Mouse (Mus musculus) CD4-positive, CD25-positive, alpha-beta regulatory T cell, adult 2 months (primary cell): ENCODE results near the gene Ssrp1.

ENCODE experiments used
- DNase-seq: peaks from one replicate; pipeline ENCODE4 v3.0.0-alpha.2; 2012; ENCODE audit warnings: low read depth, low spot score

Gene Ssrp1

DNA sequence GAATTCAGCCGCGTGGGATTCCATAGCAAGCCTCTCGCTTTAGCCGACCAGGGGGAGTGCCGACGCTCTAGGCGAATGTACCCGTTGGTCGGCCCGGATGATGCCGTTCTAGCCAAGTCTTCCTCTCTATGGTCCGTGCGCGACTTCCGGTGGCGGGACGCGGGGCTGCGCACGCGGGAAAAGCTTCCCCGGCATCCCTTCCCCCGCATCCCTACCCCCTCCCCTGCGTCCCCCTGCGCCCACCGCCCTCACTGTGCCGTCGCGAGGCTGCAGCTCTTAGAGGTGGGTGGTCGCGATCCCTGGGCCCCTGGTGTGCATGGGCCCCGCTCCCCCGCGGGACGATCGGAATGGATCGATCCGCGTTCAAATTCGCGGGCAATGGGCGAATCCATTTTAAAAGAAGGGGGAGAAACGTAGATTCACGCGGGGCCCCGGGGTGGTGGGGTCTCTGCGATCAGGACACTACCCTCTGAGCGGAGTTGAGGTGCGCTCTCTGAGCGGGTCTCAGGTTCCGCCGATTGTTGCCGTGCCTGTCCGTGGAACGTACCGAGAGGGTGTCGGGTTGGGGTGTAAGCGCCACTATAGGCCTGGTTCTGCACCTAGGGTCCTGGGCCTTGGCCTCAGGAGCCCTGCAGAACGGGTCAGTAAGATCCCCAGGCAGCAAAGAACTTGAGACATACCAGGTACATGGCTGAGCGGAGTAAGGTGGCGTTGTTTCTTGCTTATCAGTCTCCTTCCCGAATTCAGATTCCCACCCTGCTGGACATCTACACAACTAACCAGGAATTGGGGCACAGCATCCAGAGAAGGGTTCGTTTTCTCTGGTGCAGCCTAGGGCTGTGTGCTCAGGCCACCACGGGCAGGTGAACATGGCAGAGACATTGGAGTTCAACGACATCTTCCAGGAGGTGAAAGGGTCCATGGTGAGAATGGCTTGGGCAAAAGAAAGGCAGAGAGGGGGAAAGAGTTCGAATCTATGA lies at the start of gene Ssrp1, which contains the start of gene P2rx3:
Gene Ssrp1 (plus strand): TSS at position 188 of the 980 bp plus-strand sequence.
Gene P2rx3 (minus strand): TSS at position 416 of the 980 bp plus-strand sequence.
- DNase-seq, result peak; percentile 96

- no peak for DNase-seq
Measured at GRCm38 (mm10) chr2:84987930-84988329, 49.1 kb upstream of the Ssrp1 start, which contains the start of gene Prg3. Prg3 (plus strand) TSS chr2:84988215.

DNA sequence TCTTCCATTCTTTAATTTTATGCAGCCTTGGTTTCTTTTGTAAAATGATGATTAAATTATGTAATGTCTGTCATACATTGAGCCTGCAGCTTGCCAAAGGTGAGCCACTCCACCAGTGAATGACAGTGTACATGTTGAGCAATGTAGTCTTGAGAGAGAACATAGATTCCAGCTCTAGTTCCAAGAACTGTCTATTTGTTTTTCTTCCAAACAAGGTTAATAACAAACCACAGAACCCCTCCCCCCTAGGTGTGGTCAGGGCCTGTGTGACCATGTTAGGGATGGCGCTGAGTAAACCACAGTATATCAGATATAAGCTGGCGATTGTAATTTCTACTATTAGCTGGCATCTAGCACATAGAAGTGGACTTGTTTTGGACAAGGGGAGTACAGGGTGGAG lies 40.7 kb upstream of the Ssrp1 start:
- DNase-seq, result no peak

GRCm38 (mm10) chr2:84999486-85000181 lies 37.4 kb upstream of the Ssrp1 start:
- DNase-seq, result no peak

DNA sequence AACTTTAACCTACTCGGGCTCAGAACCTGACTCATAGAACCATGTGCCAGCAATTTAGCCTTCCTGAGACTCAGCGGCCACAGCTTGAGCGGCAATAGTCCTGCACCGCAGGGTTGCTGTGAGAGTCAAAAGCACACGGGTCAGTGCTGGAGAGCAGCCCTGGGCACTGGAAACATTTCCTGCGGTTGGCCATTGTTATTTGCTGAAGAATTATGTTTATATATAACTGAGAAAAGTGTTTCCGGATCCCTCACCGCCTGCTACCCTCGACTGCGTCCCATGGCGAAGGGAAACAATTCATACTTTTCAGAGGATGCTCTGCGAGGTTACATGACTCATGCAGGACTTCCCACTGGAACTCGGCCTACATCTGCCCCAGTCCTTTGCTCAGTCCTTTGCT lies 35.5 kb upstream of the Ssrp1 start:
- DNase-seq, result no peak

DNA sequence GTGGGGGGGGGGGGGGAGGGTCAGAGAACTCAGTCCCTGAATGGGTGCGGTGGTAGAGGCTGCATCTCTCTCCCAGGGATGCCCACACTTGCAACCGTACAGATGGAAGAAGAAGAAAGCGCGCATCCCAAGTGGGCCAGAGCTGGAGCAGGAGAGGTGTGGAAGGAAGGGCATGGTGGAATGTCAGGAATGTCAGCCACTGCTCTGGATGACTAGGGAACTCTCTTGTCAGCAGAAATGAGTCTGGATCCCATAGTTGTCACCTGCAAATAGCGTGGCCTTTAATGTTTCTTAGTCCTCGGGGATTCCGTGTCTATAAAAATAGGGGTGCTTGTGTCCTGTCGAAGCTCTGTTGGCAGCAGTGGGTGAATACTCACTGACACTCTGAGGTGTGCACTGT lies 34.5 kb upstream of the Ssrp1 start:
- no peak for DNase-seq

DNA sequence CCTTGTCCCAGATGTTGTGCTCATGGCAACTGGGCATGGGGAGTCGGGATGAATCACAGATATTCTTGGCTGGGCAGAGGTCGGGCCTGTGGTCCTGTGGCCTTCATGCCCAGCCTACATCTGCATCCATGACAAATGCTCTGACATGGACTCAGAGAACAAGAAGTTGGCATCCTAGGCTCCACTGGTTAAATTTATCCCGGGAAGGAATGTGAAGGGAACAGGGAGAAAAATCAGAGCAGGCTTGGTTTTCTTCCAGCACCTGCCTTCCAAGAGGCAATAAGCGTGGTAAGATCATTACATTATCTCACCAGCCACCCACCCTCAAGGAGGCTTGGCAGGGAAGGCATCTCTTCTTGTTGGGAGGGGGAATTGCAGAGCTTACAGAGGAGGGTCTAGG lies 32.7 kb upstream of the Ssrp1 start:
- DNase-seq, result no peak

GRCm38 (mm10) chr2:85006600-85006999 lies 30.4 kb upstream of the Ssrp1 start:
- no peak for DNase-seq

DNA sequence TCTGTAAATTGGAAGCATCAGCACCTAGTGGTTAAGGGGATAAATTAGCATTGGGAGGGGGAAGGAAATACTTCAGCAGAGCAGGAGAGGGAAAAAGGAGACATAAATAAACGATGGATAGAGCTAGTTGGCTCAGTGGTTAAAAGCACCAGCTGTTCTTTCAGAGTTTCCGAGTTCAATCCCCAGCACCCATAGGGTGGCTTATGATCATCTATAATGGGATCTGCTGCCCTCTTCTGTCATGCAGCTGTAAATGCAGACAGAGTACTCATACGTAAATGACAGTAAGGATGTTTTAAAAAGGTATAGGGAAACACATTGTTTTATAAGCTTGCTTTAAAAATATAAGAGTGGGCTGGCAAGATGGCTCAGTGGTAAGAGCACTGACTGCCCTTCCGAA lies 29.3 kb upstream of the Ssrp1 start:
- DNase-seq, result peak; percentile 64

DNA sequence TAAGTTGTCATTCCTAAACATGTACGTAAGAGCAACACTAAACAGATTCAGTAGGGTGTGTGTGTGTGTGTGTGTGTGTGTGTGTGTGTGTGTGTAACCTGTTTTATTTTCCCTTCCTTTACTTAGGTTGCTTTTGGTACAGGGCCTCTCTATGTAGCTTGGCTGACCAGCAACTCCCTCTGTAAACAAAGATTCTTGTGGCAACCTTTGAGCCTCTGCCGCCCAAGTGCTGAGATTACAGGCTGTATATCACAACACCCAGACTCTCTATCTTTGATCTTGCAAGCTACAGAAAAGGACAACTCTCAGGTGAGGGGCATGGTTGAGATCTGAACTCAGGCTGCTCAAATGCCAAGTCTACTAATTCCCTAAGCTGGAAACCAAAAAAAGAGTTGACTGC lies 27.8 kb upstream of the Ssrp1 start:
- no peak for DNase-seq

GRCm38 (mm10) chr2:85011906-85012604 lies 25.0 kb upstream of the Ssrp1 start:
- no peak for DNase-seq

GRCm38 (mm10) chr2:85012679-85013078 lies 24.4 kb upstream of the Ssrp1 start:
- no peak for DNase-seq

GRCm38 (mm10) chr2:85013826-85014587 lies 23.0 kb upstream of the Ssrp1 start:
- DNase-seq, result no peak

DNA sequence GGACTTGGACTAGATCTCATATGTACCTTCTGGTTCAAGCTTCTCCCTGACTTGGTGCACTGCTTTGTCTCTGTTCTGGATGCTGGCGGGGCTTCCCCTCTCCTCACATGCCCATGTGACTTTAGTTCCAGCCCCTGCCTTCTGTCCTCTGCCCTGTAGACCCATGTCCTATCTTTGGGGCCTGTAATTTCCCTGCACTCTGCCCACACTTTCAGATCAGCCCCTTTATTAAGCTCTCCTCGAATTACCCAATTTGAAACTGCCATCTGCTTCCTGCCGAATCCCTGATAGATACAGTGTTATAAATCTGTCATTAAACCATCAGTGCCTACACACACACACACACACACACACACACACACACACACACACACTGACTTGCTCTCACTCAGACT lies 22.4 kb upstream of the Ssrp1 start:
- no peak for DNase-seq

GRCm38 (mm10) chr2:85022043-85022442 lies 15.0 kb upstream of the Ssrp1 start:
- no peak for DNase-seq

GRCm38 (mm10) chr2:85026178-85026577 lies 10.9 kb upstream of the Ssrp1 start:
- DNase-seq, result no peak

DNA sequence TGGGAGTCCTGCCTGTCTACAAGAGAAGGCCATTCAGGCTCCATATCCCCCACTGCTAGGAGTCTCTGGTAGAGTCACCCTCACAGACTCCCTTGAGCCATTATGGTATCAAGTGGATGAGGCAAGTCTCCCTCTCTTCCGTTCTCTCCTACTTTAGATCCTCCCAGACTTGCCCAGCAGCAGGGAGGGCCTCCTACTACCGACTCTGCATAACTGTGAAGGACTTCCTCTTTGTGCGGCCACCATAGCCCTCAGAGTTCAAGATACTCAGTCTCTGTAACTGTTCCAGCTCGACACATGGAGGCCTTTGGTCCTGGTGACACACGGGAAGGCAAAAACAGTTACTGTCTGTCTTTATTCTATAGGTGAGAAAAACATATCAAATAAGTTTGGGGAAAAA lies 9.8 kb upstream of the Ssrp1 start:
- DNase-seq, result no peak

DNA sequence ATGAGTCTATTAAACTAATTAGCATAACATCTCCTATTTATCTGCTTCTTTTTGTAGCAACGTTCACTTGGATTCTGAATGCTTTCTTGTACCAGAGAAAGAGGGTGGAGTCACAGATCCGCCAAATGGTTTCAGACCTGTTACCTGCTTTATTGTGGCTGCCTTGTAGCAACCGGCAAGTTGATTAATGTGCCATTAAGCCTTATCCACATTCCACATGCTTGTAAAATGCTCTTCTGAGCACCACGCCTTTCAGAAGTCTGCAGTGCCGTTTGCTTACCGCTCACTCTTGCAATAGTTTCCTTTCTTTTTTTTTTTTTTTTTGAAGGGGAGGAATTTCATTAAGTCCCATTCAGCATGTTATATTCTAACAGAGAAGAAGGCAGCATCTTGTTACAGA lies 7.1 kb upstream of the Ssrp1 start:
- no peak for DNase-seq

- no peak for DNase-seq
Measured at GRCm38 (mm10) chr2:85030989-85031388, 6.0 kb upstream of the Ssrp1 start.

GRCm38 (mm10) chr2:85033121-85033520 lies 3.9 kb upstream of the Ssrp1 start:
- no peak for DNase-seq

DNA sequence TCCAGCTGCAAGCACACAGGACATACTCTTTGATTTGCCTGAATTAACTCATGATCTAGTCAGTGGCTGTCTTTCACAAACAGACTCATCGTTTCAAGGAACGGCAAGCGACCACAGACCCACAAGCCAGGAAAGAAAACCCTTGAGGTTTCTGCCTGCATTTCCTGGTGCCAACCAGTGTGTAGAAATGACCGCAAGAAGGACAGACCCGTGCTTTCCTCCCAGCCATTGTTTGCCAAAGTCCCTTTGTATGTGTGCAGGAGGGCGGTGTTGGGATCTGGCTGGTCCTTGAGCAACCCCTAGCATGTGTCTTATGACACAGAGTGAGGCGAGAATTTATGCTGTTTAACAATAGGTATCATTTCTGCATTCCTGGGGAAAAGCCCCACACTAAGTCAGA lies 2.9 kb upstream of the Ssrp1 start:
- no peak for DNase-seq
